Mouse (Mus musculus) right cerebral cortex, postnatal 14 days (tissue): Measurements from ENCODE around the gene Mark3.
"Not testable (repeated sequence)": the region's sequence is repeated elsewhere in the genome, so short reads cannot be mapped to it uniquely, and the experiment has no call there.

Source experiments
- DNase-seq: peaks from one replicate; pipeline ENCODE4 v3.0.0; 2022

The Mark3 gene

DNA sequence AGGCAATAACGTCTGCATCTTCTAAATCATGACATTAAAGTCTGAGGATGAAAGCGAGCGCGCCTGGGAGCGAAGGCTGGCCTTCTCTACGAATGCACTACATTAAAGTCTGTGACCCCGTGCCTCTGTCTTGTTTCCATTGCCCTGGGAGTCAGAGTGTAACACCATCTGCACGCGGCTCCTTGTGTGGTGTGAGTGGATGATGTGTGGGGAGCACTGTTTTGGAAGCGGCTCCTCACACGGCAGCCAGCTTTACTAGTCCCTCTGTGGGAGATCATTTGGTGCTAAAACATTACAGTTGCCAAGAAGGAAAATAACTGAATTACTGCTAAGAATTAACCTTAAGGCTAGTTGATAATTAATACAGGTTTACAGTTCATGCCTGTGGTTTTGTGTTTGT, 81.4 kb downstream of the Mark3 start:
- DNase-seq, result no peak

DNA sequence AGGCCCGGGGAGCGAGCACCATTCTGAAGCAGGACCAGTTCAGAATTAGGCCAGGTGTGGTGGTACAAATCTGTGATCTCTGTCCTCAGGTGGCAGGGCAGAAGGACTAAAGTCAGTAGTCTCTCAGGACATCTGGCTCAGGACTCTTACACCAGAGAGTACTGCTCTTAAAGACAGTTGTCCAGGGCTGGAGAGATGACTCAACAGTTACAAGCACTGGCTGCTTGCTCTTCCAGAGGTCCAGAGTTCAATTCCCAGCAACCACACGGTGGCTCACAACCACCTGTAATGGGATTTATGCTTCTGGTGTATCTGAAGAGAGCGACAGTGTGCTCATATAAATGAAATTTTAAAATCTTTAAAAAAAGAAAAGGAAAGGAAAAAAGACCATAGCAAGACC, 85.0 kb downstream of the Mark3 start:
- no peak for DNase-seq

DNA sequence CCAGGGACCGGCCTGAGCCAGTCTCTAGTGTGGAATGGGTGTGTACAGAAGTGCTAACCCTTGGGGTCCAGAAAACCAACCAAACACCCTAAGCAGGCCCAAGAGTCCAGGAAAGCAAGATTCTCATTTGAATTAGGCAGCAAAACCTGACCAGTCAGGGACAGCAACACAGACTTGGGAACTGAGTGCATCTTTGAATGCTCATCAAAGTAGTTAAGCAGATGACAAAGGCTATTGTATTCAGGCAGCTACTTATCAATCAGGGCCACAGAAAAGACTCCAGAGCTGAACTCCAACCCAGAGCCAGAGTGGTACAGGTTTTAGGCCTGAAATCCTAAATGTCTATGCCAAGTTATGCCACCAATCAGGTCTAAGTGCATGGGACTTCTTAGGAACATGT, 86.3 kb downstream of the Mark3 start:
- no peak for DNase-seq

DNA sequence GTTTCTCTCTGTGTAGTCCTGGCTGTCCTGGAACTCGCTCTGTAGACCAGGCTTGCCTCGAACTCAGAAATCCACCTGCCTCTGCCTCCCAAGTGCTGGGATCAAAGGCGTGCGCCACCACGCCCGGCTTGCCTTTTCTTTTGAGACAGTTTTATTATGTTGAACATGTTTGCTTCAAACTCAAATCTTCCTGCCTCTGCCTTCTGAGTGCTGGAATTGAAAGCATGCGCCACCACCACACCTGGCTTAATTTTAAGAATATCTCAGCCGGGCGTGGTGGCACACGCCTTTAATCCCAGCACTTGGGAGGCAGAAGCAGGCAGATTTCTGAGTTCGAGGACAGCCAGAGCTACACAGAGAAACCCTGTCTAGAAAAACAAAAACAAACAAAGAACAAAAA, 87.2 kb downstream of the Mark3 start:
- DNase-seq, result not testable (repeated sequence)

DNA sequence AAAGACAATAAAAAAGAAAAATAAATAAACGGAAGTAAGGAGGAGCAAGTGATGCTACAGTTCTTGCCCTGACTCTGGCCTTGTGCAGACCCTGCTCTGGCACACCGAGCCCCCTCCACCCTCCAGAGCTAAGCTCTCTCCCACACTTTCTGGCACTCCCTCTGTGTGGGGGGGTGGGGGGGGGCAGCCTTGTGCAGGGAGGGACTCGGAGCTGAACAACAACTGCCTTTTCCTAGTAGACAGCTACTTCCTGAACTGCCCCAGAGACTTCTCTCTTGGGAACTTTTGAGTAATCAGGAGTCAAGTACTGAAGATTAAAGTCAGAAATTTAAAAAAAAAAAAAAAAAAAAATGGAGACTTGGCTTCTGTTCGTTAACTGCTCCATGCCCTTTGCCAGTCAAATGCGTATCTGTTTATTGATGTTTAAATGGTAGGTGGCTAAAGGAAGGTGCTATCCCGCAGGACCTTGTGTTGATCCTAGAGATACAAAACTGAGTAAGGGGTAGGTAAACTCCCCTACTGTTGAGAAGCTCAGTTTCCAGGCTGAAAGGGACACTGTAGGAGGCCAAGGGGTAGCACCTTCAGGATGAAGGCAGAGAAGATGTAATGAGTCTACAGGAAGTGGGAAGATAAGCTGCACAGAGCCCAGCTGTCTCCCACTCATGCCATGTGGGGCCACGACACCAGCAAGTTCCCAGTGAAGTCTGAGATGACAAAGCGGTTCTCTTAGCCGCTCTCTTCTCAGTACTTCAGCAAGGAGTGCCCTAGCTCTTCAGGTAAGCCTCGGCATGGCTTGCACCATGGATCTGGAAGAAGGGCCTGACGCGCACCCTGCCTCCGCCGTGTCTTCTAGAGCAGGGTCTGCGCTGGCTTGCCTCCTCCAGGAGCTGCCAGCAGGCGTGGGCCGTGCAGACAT, 89.2 kb downstream of the Mark3 start:
- no peak for DNase-seq

DNA sequence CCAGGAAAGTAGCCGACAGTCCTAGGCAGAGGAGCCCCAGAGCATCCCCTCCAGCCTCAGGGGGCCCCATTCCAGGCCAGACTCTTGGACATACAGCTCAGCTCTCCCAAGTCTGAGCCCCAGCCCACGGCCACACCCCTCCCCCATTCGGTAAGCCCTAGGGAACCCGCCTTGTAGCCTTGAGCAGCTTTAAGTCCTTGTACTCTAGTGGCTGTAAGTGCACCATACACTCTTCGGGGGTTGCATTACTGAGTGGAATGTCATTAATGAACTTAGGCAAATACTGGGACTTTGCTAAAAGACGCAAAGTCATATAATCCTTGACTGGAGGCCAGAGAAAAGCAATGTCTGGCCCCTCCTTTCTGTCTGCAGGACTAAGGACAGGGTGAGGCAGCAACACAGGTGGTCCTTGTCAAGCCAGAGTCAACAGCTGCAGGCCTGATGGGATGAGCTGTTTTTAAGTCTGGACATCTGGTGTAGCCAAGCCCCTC, 89.9 kb downstream of the Mark3 start:
- peak; percentile 25 for DNase-seq

DNA sequence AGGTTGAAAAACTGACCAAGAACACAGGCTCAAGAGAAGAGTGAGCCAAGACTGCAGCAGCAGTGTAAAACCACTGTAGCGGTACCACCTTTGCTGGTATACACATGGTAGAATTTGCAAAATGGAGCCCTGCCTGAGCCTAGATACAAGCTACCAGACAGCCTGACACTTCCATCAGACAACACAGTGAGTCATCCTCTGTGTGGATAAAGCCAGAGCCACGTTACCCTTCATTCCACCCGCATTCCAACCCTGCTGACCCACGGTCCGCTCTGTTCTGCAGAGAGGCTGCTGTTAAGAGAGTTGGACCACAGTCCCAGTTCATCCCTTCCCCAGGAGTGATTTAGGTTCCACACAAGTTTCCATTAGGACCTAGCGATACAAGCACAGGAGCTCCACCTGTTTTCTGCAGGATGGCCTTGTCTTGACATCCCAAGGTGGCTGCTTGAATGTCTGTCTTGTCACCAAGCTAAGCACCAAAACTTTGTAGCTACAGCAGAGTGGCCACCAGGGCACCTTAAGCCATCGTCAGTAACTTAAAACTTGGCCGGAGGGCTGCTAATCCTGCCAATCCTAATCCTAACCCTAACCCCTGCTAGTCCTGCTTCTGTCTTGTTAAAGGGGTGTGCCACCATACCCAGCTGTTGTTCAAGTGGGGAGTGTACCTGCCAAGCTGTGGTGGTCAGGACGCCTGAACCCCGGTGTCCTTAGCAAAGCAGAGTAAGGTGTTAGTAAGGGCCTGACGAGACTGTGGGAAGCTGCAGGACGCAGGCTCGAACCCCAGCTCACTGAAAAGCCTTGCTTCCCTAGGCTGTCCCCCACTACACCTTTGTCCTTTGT, 90.9 kb downstream of the Mark3 start:
- no peak for DNase-seq

DNA sequence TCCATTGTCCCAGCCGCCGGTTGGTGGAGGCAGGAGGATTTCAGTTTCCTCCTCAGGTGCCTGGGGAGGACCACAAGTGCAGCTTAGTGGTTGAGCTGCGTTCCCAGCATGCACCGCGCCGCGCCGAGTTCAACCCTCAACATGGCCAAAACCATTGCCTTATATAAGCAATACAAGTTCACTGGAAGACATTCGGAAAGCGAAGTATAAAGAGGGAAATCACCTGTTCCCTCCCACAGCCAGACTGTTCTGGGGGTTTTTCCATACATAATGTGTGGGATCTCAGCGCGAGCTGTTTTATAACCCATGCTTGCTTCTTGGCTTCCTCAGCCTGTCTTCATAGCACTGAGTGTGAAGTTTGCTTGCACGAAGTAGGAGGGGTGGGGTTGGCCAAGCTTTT, 92.1 kb downstream of the Mark3 start:
- DNase-seq, result peak; percentile 62

DNA sequence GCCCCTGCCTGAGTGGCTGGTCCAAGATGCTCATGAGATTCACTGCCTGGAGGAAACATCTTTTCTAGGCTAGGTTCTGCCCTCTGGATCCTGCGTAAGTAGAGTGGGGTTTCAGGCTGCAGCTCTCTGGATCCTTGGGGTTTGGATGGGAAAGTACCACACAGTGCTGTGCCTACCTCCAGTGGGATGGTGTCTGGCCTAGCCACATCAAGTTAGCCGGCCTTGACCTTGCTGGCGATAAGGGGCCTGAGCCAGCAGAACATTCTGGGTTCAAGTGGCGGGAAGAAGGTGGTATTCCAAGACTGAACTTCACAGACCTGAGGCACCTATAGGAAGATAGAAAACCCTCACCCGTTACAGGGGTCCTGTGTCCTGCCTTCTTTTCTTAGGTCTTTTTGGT, 93.1 kb downstream of the Mark3 start:
- no peak for DNase-seq

DNA sequence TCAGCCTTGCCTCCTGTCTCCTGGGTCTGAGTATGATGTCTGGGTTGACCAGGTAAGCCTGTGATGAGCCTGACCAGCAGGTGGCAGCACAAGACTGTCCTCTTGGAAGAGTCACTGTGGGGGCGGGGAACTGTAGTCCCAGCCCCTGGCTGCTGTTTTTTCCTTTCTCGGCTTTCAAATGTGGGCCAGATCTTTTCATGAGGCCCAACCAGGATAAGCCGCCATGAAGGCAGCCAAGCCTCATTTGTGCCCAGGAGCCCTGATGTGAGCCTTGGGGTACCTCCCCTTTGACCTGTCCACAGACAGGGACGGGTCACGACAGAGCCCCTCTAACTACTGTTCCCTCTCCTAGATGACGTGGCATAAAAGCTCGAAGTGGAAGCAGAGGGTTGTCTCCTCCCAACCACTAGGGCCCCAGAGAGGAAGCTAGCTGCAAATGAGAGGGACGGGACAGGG, 94.2 kb downstream of the Mark3 start:
- DNase-seq, result peak; percentile 99

DNA sequence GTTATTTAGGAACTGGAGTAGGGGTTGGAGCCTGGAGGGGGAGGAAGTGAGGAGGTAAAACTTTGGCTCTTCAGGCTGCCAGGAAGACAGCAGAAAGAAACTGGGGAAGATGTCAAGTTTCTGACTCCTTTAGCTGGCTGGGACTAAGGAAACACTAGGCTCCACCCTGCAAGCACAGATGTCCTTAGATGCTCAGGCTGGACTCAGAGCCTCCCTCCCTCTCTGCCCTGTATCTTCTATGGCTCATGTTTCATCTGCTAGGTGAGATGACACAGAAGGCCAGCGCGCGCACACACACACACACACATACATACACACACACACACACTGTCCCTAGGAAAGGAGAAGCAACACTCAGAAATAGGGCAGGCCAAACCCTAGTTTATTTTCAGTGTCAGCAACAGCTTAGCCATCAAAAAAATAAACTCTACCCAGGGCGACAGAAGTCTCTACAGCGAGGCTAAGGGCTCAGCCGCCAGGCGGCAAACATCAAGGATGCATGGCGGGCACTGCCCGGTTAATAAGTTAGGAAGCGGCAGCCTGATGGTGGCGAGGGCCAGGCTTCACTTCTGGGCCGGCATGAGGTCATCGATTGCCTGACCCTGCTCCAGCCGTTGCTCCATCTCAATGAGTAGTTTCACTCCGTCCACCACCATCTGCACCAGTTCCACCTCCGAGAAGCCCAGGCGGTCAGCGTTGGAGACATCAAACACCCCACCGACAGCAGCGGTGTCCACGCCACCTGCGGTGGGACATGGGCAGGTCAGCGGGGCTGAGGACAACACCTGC, 94.9 kb downstream of the Mark3 start:
- DNase-seq, result no peak

DNA sequence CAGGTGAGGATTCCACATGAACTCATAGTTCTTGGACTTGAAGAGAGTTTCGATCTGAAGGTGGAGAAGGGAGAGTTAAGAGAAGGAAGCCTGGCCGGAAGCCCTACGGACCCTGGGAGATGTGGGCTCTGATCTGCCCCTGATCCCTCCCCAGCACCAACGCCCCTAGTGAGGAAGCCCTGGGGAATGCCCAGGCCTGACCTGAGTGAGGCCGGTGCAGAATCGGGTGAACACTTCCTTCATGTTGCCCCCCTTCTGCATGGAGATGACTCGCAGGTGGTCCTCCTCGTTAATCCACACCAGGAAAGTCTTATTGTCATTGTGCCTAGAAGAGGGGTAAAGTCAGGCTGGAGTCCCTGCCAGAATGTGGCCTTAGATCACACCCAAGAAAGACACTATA, 95.6 kb downstream of the Mark3 start:
- DNase-seq, result no peak

DNA sequence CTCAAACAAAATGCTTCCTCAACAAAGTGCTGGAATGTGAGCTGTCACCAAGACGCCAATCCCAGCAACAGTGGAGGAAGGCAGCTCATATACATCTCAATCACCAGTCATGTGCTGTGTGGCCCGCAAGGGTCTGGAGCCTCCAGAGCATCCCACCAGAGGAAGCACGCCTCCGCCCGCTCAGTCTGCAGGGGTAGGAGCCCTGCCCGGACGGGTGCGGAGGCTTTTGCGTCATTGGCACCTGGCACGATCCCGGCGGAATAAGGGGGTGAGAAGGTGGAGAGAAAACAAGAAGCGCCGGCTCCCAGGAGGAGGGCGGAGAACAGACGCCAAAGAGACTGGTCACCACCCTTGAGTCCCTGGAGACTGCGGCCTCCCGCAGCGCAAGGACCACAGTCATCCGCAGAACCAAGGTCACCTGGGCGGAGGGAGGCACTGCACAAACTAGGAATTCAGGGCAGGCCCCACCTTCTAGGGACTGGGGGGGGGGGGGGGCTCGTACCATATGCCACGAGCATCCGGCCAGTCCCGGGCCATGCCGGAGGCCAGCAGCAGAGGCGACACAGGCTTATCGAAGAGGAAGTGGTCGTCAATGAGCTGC, 96.1 kb downstream of the Mark3 start:
- DNase-seq, result no peak

DNA sequence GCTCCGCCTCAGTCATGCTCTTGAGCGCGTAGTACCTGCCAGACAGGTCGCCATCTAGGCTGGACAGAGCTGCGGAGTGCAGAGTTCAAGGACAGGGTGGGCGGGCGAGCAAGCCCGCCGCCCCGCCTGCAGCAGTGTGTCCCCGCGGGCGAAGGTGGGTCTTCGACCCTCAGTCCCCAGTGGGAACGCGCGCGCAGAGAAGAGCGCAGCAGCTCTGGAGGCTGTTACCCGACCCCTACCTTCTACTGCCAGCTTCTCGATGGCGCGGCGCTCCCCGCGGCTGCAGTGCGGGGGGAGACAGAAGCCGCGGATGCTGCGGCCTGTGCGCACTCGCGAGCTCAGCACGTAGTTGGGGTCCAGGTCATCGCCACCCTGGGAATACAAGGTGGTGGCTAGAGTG, 96.7 kb downstream of the Mark3 start:
- DNase-seq, result no peak

DNA sequence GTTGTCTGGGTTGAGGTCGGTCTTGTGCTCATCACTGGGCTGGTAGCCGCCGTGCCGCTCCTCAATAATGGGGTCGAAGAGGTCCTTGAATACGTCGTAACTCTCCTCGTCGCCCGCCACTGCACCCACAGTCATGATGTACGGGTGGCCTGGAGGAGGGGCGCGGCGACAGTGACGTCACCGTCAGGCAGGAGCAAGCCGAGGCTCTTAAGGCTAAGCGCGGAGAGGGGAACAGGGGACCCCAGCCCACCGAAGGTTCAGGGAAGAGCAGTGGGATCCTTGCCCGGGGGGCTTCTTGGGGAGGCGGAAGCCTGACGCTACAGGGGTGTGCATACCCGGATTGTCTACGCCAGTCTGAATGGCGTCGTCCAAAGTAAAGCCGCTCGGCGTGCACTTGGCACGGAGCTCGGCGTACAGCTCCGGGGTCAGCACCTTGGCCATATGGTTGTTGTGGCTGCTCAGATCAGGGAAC, 97.1 kb downstream of the Mark3 start:
- DNase-seq, result peak; percentile 88

DNA sequence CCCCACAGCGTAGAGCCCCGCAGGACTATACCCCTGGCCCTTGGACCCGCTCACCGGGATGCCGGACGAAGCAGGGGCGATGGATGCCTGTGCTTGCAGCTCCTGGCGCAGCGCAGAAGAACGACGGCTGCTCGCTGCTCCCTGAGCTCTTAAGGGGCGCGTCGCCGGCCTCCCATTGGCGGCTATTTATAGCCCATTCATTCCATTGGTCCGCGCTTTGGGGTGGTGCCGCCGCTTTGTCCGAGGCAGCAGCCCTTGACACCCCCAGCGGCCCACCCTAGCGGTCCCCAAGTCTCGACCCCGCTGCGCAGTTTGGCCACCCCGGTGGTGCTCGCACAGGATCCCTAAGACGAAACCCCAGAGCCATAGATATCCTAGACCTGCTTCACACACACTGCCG, 97.9 kb downstream of the Mark3 start, which contains the start of gene Ckb:
Gene Ckb (minus strand): TSS at position 163 of the 400 bp plus-strand sequence.
- peak; percentile 93 for DNase-seq

DNA sequence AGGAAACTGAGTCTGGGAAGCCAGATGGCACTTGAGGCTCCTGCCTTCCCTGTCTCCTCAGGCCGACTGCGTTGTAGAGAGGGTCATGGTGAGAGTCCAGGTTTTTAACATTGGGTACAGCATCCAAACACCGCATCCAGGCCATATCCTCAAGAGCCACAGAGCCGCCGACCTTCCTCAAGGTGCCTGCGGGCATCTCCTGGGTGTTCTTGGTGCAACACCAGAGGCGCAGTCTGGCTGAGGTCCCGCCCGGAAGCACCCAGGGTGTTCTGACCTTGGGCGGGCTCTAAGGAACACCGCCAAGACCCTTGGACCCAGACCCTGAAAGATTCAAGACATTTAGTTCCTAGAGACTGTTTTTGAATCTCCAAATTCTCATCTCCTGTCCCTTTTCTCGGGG, 98.3 kb downstream of the Mark3 start:
- no peak for DNase-seq

DNA sequence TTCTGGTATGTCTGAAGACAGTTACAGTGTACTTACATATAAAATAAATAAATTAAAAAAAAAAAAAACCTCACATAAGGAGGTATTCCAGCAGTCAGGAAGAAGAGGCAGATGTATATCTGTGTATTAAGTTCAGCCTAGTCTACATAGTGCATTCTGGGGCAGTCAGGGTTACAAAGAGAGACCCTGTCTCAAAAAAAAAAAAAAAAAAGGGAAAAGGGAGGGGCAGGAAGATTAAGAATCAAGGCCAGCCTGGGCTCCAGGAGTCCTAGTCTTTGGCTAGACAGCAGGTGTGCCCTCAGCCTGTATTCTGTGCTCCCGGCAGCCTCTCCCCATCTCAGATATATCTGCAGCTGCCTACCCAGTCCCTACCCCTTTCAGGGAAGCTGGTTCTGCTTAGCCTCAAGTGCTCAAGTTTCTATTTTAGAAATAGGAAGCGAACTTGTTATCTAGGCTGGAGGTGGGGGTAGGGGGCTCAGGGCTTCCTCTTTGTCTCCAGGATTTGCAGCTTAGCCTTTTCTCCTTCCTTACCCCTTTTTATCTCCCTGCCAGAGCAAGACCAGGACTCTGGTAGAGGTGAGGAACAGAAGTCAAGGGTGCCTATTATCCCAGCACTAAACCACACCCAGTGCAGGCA, 100.6 kb downstream of the Mark3 start:
- no peak for DNase-seq

DNA sequence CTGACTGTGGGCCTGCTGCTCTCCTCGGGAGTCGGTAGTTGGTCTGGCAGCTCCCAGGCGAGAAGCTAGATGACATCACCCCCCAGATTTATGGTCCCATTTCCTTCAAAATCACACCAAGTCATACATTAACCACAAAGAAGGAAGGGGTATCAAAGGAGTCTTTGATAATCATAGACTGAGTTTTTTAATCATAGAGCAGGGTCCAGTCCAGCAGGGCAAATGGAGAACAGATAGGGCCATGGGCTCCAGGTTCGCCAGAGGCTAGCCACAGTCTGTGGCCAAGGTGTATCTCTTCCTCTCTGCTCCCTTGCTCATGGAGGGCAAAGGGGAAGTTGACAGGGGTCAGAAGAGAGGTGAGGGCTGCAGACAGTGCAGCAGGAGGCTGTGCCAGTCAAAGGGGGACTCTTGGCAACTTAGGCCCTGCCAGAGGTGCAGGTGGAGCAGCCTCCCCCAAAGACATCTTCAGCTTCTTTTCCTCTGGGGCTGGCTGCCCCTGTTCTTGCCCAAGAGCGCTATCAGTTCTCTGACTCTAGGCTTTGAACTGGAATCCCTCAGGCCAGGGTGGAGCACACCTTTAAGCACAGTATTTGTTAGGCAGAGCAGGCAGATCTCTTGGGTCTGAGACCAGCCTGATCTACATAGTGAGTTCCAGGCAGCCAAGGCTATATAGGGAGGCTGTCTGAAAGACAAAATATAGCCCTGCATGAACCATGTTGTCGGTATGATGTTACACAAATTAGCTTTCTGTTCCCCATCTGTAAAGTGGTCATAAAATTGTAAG, 101.7 kb downstream of the Mark3 start:
- DNase-seq, result no peak

DNA sequence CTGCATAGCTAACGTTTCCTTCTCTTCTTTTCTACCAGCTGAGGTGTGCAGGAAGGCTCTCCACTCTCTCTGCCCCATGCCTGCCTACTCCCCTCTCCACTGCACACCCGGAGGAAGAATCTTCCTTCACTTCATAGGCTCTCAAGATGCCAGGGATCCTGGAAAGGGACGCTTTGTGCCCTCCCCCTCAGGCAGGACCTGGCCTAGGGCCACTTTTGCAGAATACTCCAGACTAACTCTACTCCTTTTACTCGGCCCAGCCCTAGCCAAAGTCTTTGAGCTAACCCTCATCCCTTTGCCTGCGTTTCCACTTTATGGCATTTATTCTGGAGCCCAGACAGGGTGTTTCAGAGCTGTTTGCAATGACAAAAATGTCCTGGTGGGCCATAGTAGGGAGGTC, 103.1 kb downstream of the Mark3 start:
- no peak for DNase-seq
